Mouse (Mus musculus) stomach, embryonic 16.5 days (tissue): ENCODE results near the gene Asl. TPM values are rescaled to one million over a fixed set of nuclear protein-coding genes. Genes with fewer than 3 reads are reported as not detected.
A peak's percentile ranks its signal among the peaks of the same experiment; 100 is the strongest.

Experiments
- ATAC-seq: fragments of 200-750 bp; cut with Nextera tagmentation; 2 replicates; pipeline ENCODE4 v1.8.0; 2017; ENCODE audit warnings: moderate number of reproducible peaks, moderate TSS enrichment; ENCODE audit not compliant: insufficient read depth, low FRiP score
- H3K27ac ChIP-seq: fragments of 300-500 bp; sonication (generic); 2 replicates; pipeline ENCODE4 v1.5.1; 2014; ENCODE audit warnings: low read length
- H3K27me3 ChIP-seq: fragments of 300-500 bp; sonication (generic); 2 replicates; pipeline ENCODE4 v1.6.1; 2014; ENCODE audit warnings: low read length, control low read depth, mixed read lengths; ENCODE audit not compliant: control insufficient read depth, insufficient read depth
- H3K36me3 ChIP-seq: fragments of 300-500 bp; sonication (generic); 2 replicates; pipeline ENCODE4 v1.6.1; 2014; ENCODE audit warnings: low read length; ENCODE audit not compliant: control insufficient read depth, insufficient read depth
- H3K4me1 ChIP-seq: fragments of 300-500 bp; sonication (generic); 2 replicates; pipeline ENCODE4 v1.6.1; 2014; ENCODE audit warnings: low read length, control low read depth, mixed read lengths; ENCODE audit not compliant: control insufficient read depth, insufficient read depth
- H3K4me2 ChIP-seq: fragments of 300-500 bp; sonication (generic); 2 replicates; pipeline ENCODE4 v1.6.1; 2014; ENCODE audit warnings: low read depth, low read length, mixed read lengths
- H3K4me3 ChIP-seq: fragments of 300-500 bp; sonication (generic); replicated peaks from 2 replicates; pipeline ENCODE4 v1.5.1; 2014; ENCODE audit warnings: mild to moderate bottlenecking, low read length
- H3K9ac ChIP-seq: fragments of 300-500 bp; sonication (generic); 2 replicates; pipeline ENCODE4 v1.6.1; 2014; ENCODE audit warnings: low read length
- H3K9me3 ChIP-seq: fragments of 300-500 bp; sonication (generic); replicated peaks from 2 replicates; pipeline ENCODE4 v1.6.1; 2016; ENCODE audit warnings: low read length, control low read depth; ENCODE audit not compliant: control insufficient read depth
- WGBS: fragments of 180-500 bp; shearing (Covaris S2); extraction: QIAGEN DNeasy Blood & Tissue Kit; methylation state at CpG from one replicate; pipeline ENCODE4 v1.1.7; 2014; 5-methylcytosine and 5-hydroxymethylcytosine counted together
- polyA plus RNA-seq: library from polyadenylated mRNA; unstranded; fragments of >200 nt; fragmentation: Nextera tagmentation; extraction: Ambion mirVana; gene quantifications from 2 replicates; pipeline ENCODE4 v1.2.1, GENCODE M21; 2015

Gene Asl
- polyA plus RNA-seq: 46.5 and 47.8 TPM in 2 replicates

DNA sequence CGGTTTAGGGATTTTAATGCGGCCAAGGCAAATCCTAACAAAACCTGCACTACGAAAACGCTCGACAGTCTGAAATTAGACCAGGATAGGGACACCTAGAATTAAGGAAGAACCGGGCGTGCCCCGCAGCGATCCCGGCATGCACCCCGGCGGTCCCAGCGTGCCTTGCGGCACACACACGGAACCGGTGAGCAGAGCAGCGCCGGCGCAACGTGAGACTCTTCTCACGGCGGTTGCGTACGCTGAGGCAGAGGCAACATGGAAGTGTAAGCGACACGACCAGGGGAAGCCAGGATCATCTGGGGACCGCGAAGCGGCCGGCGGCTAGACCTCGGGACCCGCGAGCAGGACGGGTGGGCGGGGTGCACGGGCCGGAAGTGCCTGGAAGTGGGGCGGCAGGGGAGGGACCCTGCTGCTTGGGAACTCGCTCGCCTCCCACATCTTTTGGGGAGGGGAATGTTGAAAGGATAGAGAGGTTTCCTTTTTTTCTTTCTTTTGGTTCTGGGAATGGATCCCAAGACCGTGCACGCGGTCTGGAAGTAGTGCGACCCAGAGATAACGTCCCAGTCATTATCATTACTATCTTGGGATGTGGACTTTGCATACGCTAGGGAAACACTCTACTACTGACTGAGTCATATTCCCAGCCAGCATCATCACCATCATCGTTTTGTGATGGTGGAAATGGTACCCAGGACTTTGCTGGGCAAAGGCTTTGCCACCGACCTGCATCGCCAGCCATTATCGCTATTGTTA lies at the start of gene Asl, which contains the start of gene Crcp:
TSS of gene Asl (minus strand) at position 106 of the 756 bp plus-strand sequence.
TSS of gene Crcp (plus strand) at position 149 of the 756 bp plus-strand sequence.
- WGBS: 1% methylated on average over 51 of the region's 51 CpGs
- H3K4me2 ChIP-seq: peak within 1 kb of the TSS; percentile 91
- peak within 1 kb of the TSS; percentile 95 for H3K27ac ChIP-seq
- peak within 1 kb of the TSS; percentile 88 for H3K4me3 ChIP-seq
- H3K9ac ChIP-seq: peak within 1 kb of the TSS; percentile 89
- H3K36me3 ChIP-seq: no peaks in the 10 kb centered on the region
- peak; percentile 80 for ATAC-seq
- no peaks in the 10 kb centered on the region for H3K9me3 ChIP-seq
- H3K4me1 ChIP-seq: no peaks in the 10 kb centered on the region
- H3K27me3 ChIP-seq: no peaks in the 10 kb centered on the region

DNA sequence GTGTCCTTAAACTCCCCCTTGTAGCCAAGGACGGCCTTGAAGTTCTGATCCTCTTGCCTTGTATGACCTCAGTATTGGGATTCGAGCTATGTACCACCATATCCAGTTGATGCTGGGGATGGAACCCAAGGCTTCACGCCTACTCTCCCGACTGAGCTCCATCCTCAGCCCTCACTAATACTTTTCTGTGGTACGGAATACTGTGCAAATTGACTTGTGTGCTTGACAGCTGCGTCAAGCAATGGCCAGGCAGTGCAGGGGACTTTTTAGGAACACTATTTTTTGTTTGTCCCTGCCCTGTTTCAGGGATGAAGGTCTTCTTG lies 49.7 kb upstream of the Asl start:
- Histone ChIP-seq H3K9me3 (no peaks in the 10 kb centered on the region), H3K27me3 (no peaks in the 10 kb centered on the region), H3K4me1 (peaks cover 15% of the 10 kb centered on the region), H3K4me2 (peak overlapping the region; percentile 88), H3K9ac (peak overlapping the region; percentile 88), H3K36me3 (no peaks in the 10 kb centered on the region; the same call in 1 of the 2 replicates), H3K27ac (peak overlapping the region; percentile 81; the same call in 1 of the 2 replicates), H3K4me3 (peak overlapping the region; percentile 73)
- 49% methylated on average over 6 of the region's 6 CpGs for WGBS
- peak; percentile 12; the same call in 1 of the 2 replicates for ATAC-seq

DNA sequence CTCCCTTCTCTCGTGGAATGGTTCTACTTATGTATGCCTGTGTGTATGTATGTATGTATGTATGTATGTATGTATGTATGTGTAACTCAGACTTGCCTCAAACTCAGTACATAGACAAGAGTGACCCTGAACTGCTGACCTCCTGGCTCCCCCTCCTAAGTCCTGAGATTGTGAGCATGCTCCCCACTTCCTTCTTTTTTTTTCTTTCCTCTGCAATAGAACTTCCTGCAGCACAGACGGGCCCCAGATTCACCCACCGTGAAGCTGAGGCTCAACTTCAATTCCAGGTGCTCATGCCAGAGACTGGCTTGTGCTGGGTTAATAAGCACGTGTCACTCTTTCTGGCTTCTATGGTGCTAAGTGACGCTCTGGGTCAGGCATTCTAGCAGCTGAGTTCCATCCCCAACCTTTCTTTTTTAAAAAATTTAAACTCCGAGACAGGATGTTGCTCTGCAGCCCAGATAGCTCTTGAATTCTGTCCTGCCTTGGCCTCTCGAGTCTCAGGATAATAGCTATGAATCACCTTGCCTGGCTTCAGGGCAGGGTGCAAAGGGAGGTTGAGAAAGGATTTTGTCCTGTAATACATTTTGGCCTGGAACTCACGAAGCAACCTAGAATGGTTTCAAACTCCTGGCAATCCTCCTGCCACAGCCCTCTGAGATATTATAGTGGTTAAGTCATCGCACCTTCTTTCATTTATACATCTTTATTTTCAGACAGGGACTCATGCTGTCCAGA lies 49.2 kb upstream of the Asl start:
- H3K4me3 ChIP-seq: no peak overlapping the region
- H3K27ac ChIP-seq: 0 out of 2 replicates have a peak overlapping the region, but pooled peaks have one; percentile 81
- H3K9ac ChIP-seq: 0 out of 2 replicates have a peak overlapping the region, but pooled peaks have one; percentile 88
- H3K4me1 ChIP-seq: peaks cover 15% of the 10 kb centered on the region
- no peak for ATAC-seq
- H3K27me3 ChIP-seq: no peaks in the 10 kb centered on the region
- no peaks in the 10 kb centered on the region for H3K9me3 ChIP-seq
- H3K36me3 ChIP-seq: no peaks in the 10 kb centered on the region; the same call in 1 of the 2 replicates
- WGBS: 58% methylated on average over 9 of the region's 9 CpGs
- H3K4me2 ChIP-seq: peak overlapping the region; percentile 88; the same call in 1 of the 2 replicates

DNA sequence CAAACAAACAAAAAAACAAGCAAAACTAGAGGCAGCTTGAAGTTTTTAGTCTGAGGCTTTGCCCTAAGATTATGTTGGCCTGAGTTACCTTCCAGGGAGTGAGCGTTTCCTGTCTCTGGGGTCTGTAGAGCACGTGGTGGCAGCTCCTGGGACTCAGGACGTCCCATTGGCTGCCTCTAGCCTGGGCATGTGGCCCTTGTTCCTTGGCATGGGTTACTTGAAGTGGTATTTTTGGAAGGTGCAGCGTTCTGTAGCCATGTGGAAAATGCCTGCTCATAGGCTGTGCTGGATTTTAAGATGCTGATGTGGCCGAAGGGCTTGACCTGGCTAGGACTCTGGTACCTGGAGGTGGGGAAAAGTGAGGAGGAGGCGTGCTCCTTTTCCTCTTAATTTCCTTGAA lies 47.3 kb upstream of the Asl start:
- H3K4me1 ChIP-seq: peaks cover 15% of the 10 kb centered on the region
- no peak overlapping the region for H3K9ac ChIP-seq
- H3K9me3 ChIP-seq: no peaks in the 10 kb centered on the region
- no peak for ATAC-seq
- H3K27ac ChIP-seq: no peak overlapping the region
- 66% methylated on average over 6 of the region's 6 CpGs for whole genome bisulfite sequencing
- H3K36me3 ChIP-seq: no peaks in the 10 kb centered on the region; the same call in 1 of the 2 replicates
- H3K4me2 ChIP-seq: no peak overlapping the region
- no peak overlapping the region for H3K4me3 ChIP-seq
- no peaks in the 10 kb centered on the region; the same call in 1 of the 2 replicates for H3K27me3 ChIP-seq

DNA sequence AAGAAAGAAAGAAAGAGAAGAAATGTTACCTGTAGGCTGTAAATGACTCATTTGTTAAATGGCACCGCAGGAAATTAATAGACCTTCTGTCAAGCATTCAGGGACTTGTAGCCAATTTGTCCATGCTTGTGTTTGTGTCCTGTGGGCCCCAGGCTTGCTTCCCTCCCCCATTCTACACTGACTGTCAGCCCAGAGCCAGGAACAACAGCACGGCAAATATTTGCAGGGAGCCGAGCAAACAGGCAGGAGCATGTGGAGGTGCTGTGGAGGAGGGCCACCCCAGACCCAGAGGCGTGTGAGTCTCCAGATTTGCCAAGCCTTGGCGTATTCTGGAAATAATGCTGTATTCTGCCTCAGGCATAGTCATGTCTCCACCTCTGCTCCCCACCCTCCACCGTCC lies 45.4 kb upstream of the Asl start:
- peak overlapping the region; percentile 51 for H3K27ac ChIP-seq
- 55% methylated on average over 6 of the region's 6 CpGs for whole genome bisulfite sequencing
- 0 out of 2 replicates have a peak, but pooled peaks cover 6% of the 10 kb centered on the region for H3K4me1 ChIP-seq
- no peak overlapping the region for H3K4me3 ChIP-seq
- no peak overlapping the region for H3K9ac ChIP-seq
- peak; percentile 59; the same call in 1 of the 2 replicates for ATAC-seq
- no peaks in the 10 kb centered on the region for H3K9me3 ChIP-seq
- peak overlapping the region; percentile 33; the same call in 1 of the 2 replicates for H3K4me2 ChIP-seq
- H3K36me3 ChIP-seq: no peaks in the 10 kb centered on the region
- H3K27me3 ChIP-seq: no peaks in the 10 kb centered on the region; the same call in 1 of the 2 replicates

DNA sequence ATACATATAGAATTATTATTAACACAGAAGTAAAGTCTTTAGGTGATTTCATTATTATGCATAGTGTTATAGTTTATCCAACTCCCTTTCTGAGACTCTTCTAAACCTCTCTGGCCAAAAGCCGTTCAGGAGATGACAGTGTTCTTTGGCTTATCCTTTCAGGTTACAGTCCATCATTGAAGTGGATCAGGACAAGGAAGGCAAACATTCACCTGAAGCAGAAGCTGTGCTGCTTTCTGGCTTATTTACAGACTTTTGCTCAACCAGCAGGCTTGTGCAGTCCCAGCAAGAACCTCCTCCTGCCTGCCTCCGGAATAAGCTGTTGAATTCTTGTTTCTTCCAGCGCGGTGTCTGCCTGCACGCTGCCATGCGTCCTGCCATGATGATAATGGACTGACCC lies 44.0 kb upstream of the Asl start, which contains the start of gene Tpst1:
TSS of gene Tpst1 (plus strand) at position 301 of the 400 bp plus-strand sequence.
- H3K9ac ChIP-seq: no peak within 1 kb of the TSS
- peaks cover 3% of the 10 kb centered on the region; the same call in 1 of the 2 replicates for H3K4me1 ChIP-seq
- H3K27me3 ChIP-seq: no peaks in the 10 kb centered on the region; the same call in 1 of the 2 replicates
- no peak within 1 kb of the TSS for H3K4me3 ChIP-seq
- no peak for ATAC-seq
- H3K4me2 ChIP-seq: no peak within 1 kb of the TSS
- H3K27ac ChIP-seq: no peak within 1 kb of the TSS
- WGBS: 86% methylated on average over 6 of the region's 6 CpGs
- no peaks in the 10 kb centered on the region for H3K36me3 ChIP-seq
- no peaks in the 10 kb centered on the region for H3K9me3 ChIP-seq

DNA sequence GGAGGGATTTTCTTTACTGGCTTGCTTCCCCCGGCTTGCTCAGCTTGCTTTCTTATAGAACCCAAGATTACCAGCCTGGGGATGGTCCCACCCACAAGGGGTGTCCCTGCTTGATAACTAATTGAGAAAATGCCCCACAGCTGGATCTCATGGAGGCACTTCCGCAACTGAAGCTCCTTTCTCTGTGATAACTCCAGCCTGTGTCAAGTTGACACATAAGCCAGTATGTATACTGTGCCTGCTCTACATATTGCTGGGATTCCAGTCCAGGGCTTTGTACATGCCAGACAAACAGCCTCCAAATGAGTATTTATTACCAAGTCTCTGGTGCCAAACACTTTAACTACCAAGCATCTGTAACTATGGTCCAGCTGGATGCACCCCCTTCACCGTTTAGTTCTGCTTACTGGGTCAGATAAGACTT lies 38.8 kb upstream of the Asl start:
- ATAC-seq: no peak
- no peak overlapping the region for H3K4me3 ChIP-seq

DNA sequence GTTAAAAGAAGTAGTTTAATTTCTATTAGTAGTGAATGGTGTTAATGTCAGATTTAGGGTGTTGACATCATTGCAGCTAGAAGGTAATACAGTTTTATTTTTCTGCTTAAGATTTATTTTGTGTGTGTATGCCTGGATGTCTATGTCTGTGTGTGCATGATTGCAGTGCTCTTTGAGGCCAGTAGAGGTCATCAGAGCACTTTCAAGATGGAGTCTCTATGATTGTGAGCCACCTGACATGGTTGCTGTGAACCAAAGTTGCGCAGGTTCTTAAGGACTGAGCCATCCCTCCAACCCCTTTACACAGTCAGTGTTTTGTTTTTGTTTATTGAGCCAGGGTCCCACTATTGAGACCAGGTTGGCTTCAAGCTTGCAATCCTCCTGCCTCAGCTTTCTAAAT lies 36.5 kb upstream of the Asl start:
- Histone ChIP-seq H3K9ac (no peak overlapping the region), H3K27ac (no peak overlapping the region), H3K4me1 (peaks cover 10% of the 10 kb centered on the region), H3K9me3 (0 out of 2 replicates have a peak, but pooled peaks cover 3% of the 10 kb centered on the region), H3K36me3 (no peaks in the 10 kb centered on the region), H3K4me2 (no peak overlapping the region), H3K27me3 (no peaks in the 10 kb centered on the region), H3K4me3 (no peak overlapping the region)
- no peak for ATAC-seq
- WGBS: 100% methylated on average over 1 of the region's 1 CpGs

More for the DNA sequence above, 38.8 kb upstream of the Asl start:
- Histone ChIP-seq H3K4me1 (peaks cover 6% of the 10 kb centered on the region), H3K4me2 (no peak overlapping the region), H3K27me3 (no peaks in the 10 kb centered on the region; the same call in 1 of the 2 replicates), H3K36me3 (no peaks in the 10 kb centered on the region), H3K27ac (no peak overlapping the region), H3K9me3 (0 out of 2 replicates have a peak, but pooled peaks cover 3% of the 10 kb centered on the region), H3K9ac (no peak overlapping the region)
- WGBS: 51% methylated on average over 3 of the region's 3 CpGs
